Mouse (Mus musculus) embryo, embryonic 11 days (tissue): ENCODE results near the gene Pcx.
A peak's percentile ranks its signal among the peaks of the same experiment; 100 is the strongest.

ENCODE experiments used
- DNase-seq: peaks from one replicate; pipeline ENCODE4 v3.0.0-alpha.2; 2015

The Pcx gene

GRCm38 (mm10) chr19:4497263-4497973 lies 12.9 kb upstream of the Pcx start:
- peak; percentile 90 for DNase-seq

DNA sequence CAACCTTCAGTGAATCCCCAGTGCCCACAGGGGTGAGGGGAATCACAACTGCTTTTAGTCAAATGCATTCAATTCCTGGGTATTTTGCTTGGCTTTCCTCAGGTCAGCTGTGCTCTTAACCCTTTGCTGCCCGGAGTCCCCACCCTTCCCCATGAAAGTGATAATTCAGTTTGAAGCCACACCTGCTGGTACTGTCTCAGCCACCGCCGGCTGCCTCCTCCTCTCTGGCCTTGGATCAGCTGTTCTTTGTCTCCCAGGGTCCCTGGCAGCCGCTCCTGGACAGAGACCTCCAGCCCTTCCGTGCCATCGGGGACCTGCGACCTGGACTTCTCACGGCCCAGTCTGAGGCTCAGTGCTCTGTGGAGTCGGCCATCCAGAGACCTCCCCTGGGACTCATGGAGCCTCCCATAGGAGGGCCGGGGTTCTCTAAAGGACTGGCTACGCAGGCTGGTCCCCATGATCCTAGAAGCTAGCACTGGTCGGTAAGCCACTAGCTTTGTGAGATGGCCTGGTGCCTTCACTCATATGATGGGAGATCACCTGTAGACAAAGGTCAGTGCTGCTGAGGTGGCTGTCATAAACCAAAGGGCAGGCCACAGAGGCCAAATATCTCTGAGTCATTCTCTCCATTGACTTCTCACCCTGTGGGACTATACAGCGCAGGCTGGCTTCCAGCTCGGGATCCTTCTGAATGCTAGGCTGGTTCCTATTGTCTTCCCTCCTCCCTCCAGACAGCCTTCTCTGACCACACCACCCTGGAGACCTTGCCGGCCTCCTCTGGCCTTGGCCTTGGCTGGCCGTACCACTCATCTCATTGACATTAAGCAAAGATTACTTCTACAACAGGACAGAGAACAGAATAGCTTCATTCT lies 12.0 kb upstream of the Pcx start, which contains the start of gene 2010003K11Rik:
Gene 2010003K11Rik, minus strand, starts transcription at position 522 of the 872 bp plus-strand sequence.
- no peak for DNase-seq

- no peak for DNase-seq
Observed at GRCm38 (mm10) chr19:4502701-4503100, 7.6 kb upstream of the Pcx start.

DNA sequence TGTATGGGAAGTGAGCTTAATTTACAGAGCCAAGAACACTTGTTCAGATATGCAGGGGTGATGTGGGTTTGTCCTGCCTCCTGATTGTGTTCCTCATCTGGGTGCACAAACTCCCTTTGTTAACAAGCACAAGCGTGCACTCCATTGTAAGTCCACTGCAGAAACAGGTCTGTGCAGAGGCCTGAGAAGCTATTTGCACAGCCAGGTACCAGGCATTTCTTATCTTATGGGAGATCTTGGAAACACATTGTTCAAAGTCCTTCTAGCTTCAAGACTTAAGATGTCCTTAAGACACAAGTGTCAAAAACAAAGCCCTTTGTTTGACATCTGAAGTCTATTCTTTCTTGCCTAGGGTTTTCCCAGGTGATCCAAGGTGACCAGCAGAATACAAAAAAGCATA lies 5.4 kb upstream of the Pcx start:
- no peak for DNase-seq

- DNase-seq = no peak
Observed at GRCm38 (mm10) chr19:4507746-4508145, 2.5 kb upstream of the Pcx start.

DNA sequence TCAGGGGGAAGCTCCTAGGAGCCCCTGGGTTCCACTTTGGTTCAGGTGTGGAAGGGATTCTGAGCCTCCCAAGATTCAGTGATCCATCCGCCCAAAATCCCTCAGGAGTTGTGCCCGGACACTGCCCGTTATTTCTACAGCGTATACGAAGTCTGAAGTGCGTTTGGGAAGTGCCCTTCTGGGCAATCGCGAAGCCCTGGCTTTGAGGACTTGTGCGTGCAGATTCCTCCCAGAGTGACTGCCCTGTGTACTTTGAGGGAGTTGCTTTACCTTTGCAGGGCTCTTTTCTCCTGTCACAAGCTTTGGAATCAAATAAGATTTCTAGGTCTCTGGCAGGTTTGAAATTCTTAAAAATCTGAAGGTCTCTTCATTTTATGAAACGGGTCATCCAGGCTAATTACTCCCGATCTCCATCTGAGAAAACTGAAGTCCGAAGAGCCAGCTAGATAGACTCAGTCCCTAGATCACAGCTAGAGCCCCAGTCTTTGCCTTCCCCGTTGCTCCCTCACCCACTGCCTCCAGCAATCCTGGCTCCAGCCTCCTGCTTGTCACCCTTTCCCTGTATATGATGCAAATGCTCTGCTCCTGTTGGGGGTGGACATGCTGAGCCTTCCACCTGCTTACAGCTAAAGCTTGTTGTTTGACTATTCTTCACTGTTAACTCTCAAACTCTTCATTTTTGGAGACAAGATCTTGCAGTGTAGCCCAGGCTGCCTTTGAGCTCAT lies 1.0 kb downstream of the Pcx start:
- no peak for DNase-seq

DNA sequence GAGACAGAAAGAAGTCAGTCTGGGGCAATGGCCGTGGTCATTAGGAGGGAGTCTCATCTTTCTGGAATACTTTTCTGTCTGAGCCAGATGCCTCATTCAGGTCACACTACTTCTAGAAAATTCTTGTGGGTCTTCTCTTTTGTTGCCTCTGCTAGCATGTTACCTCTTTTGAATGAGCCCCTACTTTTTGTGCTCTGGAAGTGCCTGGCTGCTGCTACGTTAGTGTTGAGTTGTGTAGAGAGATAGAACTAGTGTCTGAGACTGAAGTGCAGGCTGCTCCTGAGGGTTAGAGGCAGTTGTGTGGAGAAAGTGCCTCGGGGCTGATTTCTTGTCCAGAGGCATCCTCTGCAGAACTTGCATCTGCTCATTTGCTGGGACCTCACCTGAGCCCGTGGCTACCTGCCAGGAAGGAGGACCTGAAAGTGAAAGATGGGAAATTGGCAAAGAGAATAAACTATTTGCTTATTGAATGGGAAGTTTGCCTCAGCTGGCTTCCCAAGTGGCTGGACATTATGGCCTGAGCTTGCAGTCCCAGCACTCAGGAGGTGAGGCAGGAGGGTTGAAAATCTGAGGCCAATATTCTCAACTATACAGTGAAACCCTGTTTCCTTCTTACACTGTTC lies 3.1 kb downstream of the Pcx start:
- no peak for DNase-seq

GRCm38 (mm10) chr19:4515746-4516145 lies 5.5 kb downstream of the Pcx start:
- peak; percentile 69 for DNase-seq

DNA sequence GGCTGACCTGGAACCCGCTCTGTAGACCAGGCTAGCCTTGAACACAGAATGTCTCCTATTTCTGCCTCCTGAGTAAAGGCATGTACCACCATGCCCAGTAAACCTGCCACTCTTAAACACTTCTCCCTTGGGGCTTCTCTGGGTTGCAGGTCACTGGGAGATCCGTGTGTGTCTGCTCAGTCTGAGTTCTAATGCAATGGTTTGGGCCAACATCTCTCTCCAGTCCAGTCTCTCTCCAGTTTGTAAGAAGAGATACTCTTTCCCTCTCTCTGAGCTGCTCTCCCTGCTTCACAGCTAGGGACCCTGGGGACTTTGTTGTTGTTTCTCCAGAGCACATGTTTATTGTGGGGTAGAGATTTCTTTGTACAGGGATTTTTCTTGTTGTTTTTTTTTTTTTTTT lies 6.0 kb downstream of the Pcx start:
- no peak for DNase-seq

DNA sequence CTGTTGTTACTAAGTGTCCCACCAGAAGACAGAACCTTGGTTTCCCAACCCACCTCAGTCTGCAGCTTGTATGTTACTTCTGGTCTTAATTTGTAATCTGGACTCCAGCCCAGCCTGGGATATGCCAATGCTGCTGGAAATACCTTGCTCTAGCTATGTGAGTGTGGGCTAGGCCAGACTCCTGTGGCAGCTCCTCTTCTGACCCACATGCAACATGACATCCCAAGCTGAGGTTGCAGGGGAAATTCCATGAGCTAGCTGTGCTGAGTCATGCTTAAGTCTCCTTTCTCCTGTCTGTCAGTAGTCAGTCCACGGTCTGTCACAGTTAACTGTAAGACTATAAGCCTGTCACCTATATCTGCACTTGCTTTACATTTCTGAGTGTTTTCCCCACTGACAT lies 7.2 kb downstream of the Pcx start:
- no peak for DNase-seq

DNA sequence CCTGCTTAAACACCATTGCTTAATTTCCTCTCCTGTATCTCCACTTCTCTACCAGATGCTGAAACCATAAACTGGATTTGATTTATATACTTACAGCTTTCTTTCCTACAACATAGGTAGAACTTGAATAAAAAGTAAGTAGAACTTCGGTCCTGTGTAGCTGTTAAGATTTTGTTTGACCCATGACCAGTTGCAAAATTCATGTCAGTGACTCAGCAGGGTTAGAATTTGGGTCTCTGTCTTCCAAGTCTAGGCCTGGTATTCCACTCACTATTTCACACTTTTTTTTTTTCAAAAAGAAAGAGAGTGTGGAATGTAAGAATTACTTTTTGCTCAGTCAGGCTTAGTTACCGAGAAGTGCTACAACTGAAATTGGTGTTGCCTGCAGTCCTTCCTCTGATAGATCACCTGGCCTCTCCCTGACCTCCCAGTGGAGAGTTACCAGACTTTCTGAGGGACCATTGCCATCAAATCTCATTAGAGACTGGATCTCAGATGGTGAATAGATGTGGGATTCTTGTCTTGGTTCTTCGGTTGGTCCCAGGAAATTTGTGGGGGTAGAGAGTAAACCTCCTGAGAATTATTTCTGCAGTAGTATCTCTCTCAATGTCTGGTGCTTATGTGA lies 11.3 kb downstream of the Pcx start:
- no peak for DNase-seq

- no peak for DNase-seq
Observed at GRCm38 (mm10) chr19:4534646-4535045, 24.4 kb downstream of the Pcx start.

DNA sequence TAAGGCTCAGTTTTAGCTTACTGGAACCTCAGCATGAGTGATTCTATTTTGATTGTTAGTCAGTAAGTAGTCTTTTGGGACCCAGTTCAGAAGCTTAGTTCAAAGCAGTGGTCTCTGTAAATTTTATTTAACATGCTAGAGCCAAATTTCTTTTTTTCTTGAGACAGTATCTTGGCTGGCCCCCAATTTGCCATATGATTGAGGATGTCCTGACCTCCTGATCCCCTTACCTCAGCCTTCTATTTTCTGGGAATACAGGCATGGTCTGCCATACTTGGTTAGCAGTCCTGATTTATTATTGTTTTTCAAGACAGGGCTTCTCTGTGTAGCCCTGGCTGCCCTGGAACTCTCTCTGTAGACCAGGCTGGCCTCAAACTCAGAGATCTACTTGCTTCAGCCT lies 25.6 kb downstream of the Pcx start:
- no peak for DNase-seq

DNA sequence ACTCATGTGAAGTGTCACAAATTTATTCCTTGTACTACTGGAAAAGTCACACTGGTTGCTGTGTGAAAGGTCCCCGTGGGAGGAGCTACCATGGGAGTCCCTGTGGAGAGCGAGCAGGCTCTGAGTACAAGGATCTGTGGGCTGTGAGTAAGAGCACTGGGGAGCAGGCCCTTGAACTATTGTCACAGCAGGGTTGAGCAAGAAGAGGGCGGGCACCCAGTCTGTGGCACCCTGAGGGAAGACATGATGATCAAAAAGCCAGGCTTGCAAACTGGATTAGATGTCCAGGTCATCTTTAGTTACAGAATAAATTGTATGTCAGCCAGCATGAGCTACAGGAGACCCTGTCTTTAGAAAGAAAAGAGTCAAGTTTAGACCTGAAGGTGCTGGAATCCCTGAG lies 26.3 kb downstream of the Pcx start:
- no peak for DNase-seq

DNA sequence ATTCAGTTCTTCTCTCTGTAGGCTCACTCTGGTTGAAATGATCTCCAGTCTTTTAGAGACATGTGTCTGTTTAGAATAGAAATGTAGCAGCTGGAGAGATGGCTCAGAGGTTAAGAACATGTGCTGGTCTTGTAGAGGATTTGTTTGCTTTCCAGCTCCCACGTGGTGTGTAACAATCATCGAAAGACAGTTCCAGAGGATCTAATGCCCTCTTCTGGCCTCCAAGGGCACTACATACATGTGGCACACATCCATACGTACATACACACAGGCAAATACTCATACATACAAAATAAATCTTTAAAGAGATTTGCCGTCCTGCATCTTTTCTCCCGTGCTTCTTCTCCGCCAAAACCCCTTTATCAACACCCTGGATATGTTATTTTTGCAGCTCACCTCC lies 30.0 kb downstream of the Pcx start:
- no peak for DNase-seq

DNA sequence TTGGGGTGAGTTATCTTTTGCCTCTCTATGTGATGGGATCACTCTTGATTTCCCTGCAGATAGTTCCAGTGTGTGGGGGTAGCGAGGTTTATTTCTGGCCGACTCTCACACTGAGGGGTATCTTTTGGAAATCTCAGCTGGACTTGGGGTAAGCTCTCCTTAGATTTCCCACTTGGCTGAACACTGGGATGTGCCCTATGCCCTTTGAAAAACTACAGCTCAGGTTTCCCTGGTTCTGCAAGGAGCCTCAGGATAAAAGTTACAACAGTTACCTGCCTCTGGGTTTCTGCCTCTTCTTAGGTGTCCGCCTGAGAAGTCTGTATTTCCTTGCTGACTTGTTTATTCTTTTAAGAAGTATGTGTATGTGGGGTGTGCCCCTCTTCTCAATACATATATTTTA lies 30.7 kb downstream of the Pcx start:
- DNase-seq = no peak

DNA sequence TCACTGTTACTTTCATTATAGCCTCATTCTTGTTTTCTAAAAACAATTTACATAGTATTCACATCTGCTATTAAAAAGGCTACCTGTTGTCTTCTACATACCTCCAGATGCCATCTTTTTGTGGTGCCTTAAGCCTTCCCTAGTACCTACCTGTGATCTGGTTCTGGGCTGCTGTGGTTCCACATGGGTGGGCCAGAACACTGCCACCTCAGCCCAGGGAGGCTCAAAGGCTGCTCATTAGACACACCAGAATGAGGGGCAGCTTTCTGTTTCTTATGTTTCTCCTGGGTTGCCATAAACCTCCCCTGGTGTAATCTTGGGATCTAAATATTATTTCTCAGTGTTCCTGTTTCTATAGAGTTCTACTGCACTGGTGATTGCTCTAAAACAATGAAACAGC lies 31.8 kb downstream of the Pcx start:
- DNase-seq = no peak

- DNase-seq = no peak
Observed at GRCm38 (mm10) chr19:4545091-4545490, 34.8 kb downstream of the Pcx start.

DNA sequence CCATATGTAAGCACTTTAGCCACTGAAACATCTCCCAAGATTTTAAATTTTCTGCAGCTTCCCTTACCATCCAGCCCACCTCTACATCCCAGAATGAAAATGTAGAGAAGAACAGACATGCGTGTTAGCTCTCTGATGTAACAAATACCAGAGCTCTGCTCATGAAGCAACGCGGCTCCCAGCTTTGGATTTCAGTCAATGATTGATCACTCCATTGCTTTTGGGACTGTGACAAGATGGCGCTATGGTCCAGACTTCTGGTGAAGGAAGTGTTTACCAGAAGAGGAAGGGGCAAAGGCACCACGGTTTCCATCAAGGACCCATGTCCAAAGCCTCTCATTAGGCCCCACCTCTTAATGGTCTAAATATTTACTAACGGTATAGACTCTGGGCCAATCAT lies 35.6 kb downstream of the Pcx start:
- DNase-seq = no peak

GRCm38 (mm10) chr19:4547801-4548200 lies 37.5 kb downstream of the Pcx start:
- DNase-seq = no peak

- DNase-seq = no peak
Observed at GRCm38 (mm10) chr19:4548305-4548883, 38.1 kb downstream of the Pcx start.

DNA sequence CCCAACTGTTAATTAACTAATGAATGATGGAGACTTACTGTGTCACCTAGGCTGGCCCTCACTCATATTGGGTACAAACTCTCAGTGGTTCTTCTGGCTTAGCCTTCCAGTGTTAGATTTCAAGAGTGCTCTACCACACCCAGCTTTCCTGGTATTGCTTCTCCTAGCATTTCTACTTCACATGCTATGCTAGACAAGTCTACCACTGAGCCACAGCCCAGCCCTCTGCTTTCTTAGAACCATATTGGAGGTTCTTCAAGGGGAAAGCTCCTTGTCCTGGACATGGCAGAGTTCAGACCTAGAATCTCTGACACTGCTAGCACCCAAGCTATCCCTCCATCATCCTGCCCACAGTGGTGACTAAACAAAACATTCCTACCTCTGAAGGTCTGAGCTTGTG lies 44.0 kb downstream of the Pcx start:
- no peak for DNase-seq
